Mouse (Mus musculus) CH12.LX (cell line): ENCODE results near the gene Cd200.

ENCODE experiments used
- BHLHE40 ChIP-seq: IDR thresholded peaks from 2 replicates; pipeline ENCODE4 v1.6.1; 2011; ENCODE audit warnings: mild to moderate bottlenecking, low read depth, low read length, improper control_type of control experiment
- CHD1 ChIP-seq: IDR thresholded peaks from 2 replicates; pipeline ENCODE4 v1.6.1; 2012; ENCODE audit warnings: low read depth, low read length, improper control_type of control experiment, inconsistent platforms
- CTCF ChIP-seq, 2 experiments: IDR thresholded peaks in 1 of 2; conservative IDR thresholded peaks in 1 of 2; 2 replicates each; pipeline ENCODE4 v1.5.1; 2011 to 2012; ENCODE audit warnings: low read depth in 2 of 2, low read length in 2 of 2, improper control_type of control experiment in 1 of 2, inconsistent platforms in 1 of 2, mild to moderate bottlenecking in 1 of 2, moderate library complexity in 1 of 2
- MEF2A ChIP-seq: IDR thresholded peaks from 2 replicates; pipeline ENCODE4 v1.6.1; 2014; ENCODE audit warnings: low read depth, mild to moderate bottlenecking, inconsistent platforms, low read length, improper control_type of control experiment, borderline replicate concordance
- NRF1 ChIP-seq: IDR thresholded peaks from 2 replicates; pipeline ENCODE4 v1.6.1; 2014; ENCODE audit warnings: low read depth, mild to moderate bottlenecking, inconsistent platforms, low read length, improper control_type of control experiment, moderate library complexity
- POLR2A ChIP-seq: IDR thresholded peaks from 2 replicates; pipeline ENCODE4 v1.6.1; 2011; ENCODE audit warnings: low read depth, mild to moderate bottlenecking, improper control_type of control experiment, low read length
- RCOR1 ChIP-seq: conservative IDR thresholded peaks from 2 replicates; pipeline ENCODE4 v1.6.1; 2012; ENCODE audit warnings: low read depth, mild to moderate bottlenecking, inconsistent platforms, low read length, improper control_type of control experiment
- SIN3A ChIP-seq: IDR thresholded peaks from 2 replicates; pipeline ENCODE4 v1.6.1; 2012; ENCODE audit warnings: low read length, improper control_type of control experiment, inconsistent platforms
- TCF12 ChIP-seq: IDR thresholded peaks from 2 replicates; pipeline ENCODE4 v1.6.1; 2014; ENCODE audit warnings: low read depth, mild to moderate bottlenecking, inconsistent platforms, low read length, improper control_type of control experiment

GRCm38 (mm10) chr16:45435591-45435990 is 26.7 kb upstream of the Cd200 start:
- no peak for TF ChIP-seq RCOR1
- no peak for TF ChIP-seq CTCF (conservative IDR thresholded peaks at IDR 0.05 in 1 of 2, IDR thresholded peaks at IDR 0.05 in 1 of 2; ENCODE audit: low read depth in 2 of 2, low read length in 2 of 2)
- no peak for TF ChIP-seq NRF1
- TF ChIP-seq SIN3A, result no peak
- TF ChIP-seq POLR2A, result no peak
- no peak for TF ChIP-seq CHD1
- TF ChIP-seq TCF12, result no peak
- TF ChIP-seq MEF2A, result no peak
- TF ChIP-seq BHLHE40, result no peak
